Mouse (Mus musculus) olfactory bulb, adult 2 months (tissue): Measurements from ENCODE around the gene Insl6. TPM values are rescaled to one million over a fixed set of nuclear protein-coding genes. Genes with fewer than 3 reads are reported as not detected.

Experiments used
- H3K27ac ChIP-seq: fragments of 200-500 bp; 2 replicates; pipeline ENCODE4 v1.5.1; 2012; ENCODE audit warnings: low read depth, low read length; ENCODE audit not compliant: insufficient read depth
- H3K4me1 ChIP-seq: fragments of 200-500 bp; 2 replicates; pipeline ENCODE4 v1.6.1; 2012; ENCODE audit warnings: low read length; ENCODE audit not compliant: control insufficient read depth, insufficient read depth
- H3K4me3 ChIP-seq: fragments of 200-500 bp; 2 replicates; pipeline ENCODE4 v1.5.1; 2012; ENCODE audit warnings: mild to moderate bottlenecking, low read depth, low read length, moderate library complexity; ENCODE audit not compliant: insufficient read depth
- CTCF ChIP-seq: fragments of 200-500 bp; IDR thresholded peaks from 2 replicates; pipeline ENCODE4 v1.5.1; 2012; ENCODE audit warnings: low read depth, mild to moderate bottlenecking, low read length, moderate library complexity; ENCODE audit not compliant: insufficient read depth
- POLR2A ChIP-seq: fragments of 200-500 bp; IDR thresholded peaks from 2 replicates; pipeline ENCODE4 v1.6.1; 2012; ENCODE audit warnings: mild to moderate bottlenecking, low read depth, low read length, moderate library complexity; ENCODE audit not compliant: insufficient read depth
- WGBS: fragments of 180-500 bp; shearing (Covaris S2); methylation state at CpG from one replicate; pipeline ENCODE4 v1.1.7; 2018; 5-methylcytosine and 5-hydroxymethylcytosine counted together
- polyA plus RNA-seq: library from polyadenylated mRNA; stranded (reverse); fragments of >200 nt; gene quantifications from 2 replicates; pipeline ENCODE4 v1.2.4, GENCODE M21; 2012; ENCODE audit warnings: low replicate concordance; ENCODE audit not compliant: missing spikeins, insufficient read depth, insufficient read length

Insl6 gene
- polyA plus RNA-seq, 1 experiment = not detected

DNA sequence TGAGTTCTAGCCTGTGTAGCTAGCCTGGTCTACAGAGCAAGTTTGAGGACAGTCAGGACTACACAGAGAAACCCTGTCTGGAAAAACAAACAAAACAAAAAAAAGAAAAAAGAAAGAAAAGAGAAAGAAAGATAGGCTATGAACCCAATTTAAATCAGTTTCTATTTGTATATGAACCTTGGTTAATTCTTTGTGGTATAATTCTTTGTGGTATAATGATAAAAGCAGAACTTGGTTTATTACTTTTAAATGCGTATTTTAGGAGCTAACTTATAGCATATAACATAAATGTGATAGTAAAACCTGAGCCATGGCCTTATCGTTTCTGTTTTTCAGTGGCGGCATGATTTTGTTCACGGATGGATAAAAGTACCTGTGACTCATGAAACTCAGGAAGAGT lies 48.7 kb downstream of the Insl6 start:
- Histone ChIP-seq H3K4me3 (no peak overlapping the region), H3K27ac (no peak overlapping the region), H3K4me1 (0 out of 2 replicates have a peak, but pooled peaks cover 2% of the 10 kb centered on the region)
- WGBS = 93% methylated on average over 4 of the region's 4 CpGs
- TF ChIP-seq CTCF = no peak
- no peak for TF ChIP-seq POLR2A

DNA sequence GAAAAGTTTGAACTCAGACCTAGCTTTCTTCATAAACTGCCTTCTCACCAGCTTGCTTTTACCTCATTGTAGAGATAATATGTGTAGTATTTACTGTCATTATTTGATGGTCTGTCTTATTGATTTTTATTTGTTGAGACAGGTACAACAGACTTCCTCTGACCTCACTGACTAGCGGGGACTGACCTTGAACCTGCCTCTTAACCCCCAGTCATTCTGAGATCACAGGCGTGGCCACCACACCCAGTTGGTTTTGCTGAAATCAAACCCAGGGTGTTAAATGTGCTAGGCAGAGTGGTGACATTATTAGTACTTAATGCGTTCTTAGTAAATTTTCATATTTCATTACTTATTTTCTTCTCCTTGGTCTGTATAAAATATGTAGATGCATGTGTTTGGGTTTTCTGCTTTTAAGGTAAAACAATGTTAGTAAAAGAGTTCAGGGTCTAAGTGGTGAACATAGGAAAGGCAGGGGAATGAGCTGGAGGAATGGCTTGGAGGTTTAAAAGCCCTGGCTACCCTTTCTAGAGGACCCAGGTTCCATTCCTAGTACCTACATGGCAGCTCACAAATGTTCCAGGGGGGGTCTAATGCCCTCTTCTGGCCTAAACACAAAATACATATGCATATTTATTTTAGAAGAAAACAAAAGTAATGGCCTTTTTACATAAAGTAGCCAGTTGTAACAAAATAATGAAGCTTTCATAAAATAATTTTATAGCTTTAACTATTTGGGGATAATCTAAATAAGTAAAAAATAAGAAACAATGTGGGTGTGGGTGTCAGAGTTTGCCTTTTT lies 52.9 kb downstream of the Insl6 start:
- WGBS = 98% methylated on average over 3 of the region's 3 CpGs
- H3K27ac ChIP-seq = no peak overlapping the region
- no peak overlapping the region for H3K4me3 ChIP-seq
- TF ChIP-seq POLR2A (no peak), CTCF (no peak)
- no peaks in the 10 kb centered on the region for H3K4me1 ChIP-seq

Other genes starting within 250 kb of the Insl6 start
- gene Rcl1, start 224.0 kb downstream of the Insl6 start, polyA plus RNA-seq = not detected in 2 replicates
- not detected in 2 replicates for gene Jak2, start 73.5 kb downstream of the Insl6 start, polyA plus RNA-seq
- gene Rln1, start 9.3 kb upstream of the Insl6 start, polyA plus RNA-seq = not detected in 2 replicates
- gene Plgrkt, start 42.0 kb upstream of the Insl6 start, polyA plus RNA-seq = not detected in 2 replicates
- gene Cd274, start 42.1 kb upstream of the Insl6 start, polyA plus RNA-seq = not detected in 2 replicates
- not detected in 2 replicates for gene Pdcd1lg2, start 85.6 kb upstream of the Insl6 start, polyA plus RNA-seq
- gene Ric1, start 196.9 kb upstream of the Insl6 start, polyA plus RNA-seq = not detected in 2 replicates